Mouse (Mus musculus) embryonic fibroblast, embryonic 13.5 days (primary cell): ENCODE results near the gene Mfap4.
A peak's percentile ranks its signal among the peaks of the same experiment; 100 is the strongest.

Experiments used
- CTCF ChIP-seq: IDR thresholded peaks from 2 replicates; pipeline ENCODE4 v1.5.1; 2011; ENCODE audit warnings: mild to moderate bottlenecking, control low read depth, low read length, moderate library complexity, borderline replicate concordance; ENCODE audit not compliant: insufficient read depth
- POLR2A ChIP-seq: IDR thresholded peaks from 2 replicates; pipeline ENCODE4 v1.6.1; 2011; ENCODE audit warnings: low read depth, mild to moderate bottlenecking, control low read depth, low read length, moderate library complexity

- TF ChIP-seq CTCF: peak; percentile 99
- TF ChIP-seq POLR2A: peak; percentile 48
Observed at GRCm38 (mm10) chr11:61504713-61505257, 19.6 kb downstream of the Mfap4 start, which contains the start of gene B9d1.
